Mouse (Mus musculus): ENCODE measurements around the gene Efl1. TPM values are rescaled to one million over a fixed set of nuclear protein-coding genes. Genes with fewer than 3 reads are reported as not detected.

Gene Efl1
- polyA plus RNA-seq, 1 experiment from 2014 or later, result 20.1 TPM

DNA sequence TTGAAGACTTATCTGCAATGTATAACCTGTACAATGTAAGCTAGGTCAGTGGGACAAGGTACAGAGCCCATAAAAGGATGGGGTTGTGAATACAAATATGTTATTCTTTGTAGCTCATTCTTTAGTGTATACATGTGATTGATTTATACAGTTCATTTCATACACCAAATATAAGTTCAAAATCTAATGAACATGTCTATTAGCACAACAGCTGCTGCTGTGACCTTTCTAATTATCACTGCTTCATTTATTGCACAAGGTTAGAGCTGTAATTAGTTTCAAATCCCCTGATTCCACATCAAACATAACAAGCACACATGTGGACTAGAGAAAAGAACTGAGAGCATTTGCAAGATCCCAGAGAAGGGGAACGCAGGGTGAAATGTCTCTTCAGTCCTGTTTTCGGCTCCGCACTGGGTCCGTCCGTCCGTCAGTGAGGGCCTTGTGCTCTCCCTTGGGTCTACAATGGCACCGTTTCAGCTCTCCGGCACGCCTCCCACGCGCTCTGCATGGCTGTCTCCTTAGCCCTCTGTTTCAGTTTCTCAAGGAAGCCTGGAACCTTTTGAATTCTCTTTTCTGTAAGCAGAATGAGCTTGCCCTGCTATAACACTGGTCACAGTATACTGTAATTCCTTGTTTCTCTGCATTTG is 94.8 kb downstream of the Efl1 start:
- Histone ChIP-seq H3K4me2 (no peak overlapping the region), H3K27me3 (no peaks in the 10 kb centered on the region), H3K4me1 (0 out of 2 replicates have a peak, but pooled peaks cover 4% of the 10 kb centered on the region), H3K36me3 (0 out of 2 replicates have a peak, but pooled peaks cover 8% of the 10 kb centered on the region), H3K4me3 (replicated peaks) (no peak overlapping the region), H3K9me3 (replicated peaks) (no peaks in the 10 kb centered on the region), H3K9ac (no peak overlapping the region), H3K27ac (0 out of 2 replicates have a peak overlapping the region, but pooled peaks have one; percentile 9)
- ATAC-seq (replicated peaks; ENCODE audit: low FRiP score), result 0 out of 2 replicates have a peak, but pooled peaks have one; percentile 22
- WGBS, result 60% methylated on average over 11 of the region's 11 CpGs

DNA sequence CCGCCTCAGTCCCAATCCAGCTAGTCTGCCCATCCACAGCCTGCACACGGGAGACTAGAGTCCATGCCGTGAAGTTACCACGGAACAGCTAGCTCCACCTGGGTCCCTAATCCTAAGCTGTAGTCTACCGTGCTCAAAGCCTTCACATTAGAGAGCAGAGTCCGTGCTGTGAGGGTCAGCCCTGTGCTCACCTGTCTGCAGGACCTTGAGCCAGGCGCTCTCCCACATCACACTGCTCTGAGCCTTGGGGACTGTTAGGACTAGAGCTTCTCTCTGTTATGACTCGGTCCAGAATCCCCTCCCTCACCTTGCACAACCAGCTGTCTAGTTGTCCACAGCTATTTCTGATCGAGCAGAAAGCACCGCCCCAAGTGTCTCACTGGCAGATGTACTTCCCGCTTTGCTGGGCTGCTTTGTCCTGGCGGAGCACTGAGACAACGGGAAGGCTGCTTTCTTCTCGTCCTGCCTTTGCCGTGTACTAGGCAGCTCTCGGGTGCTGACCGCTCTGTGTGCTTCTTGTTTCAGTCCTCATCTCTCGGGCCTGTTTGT is 95.8 kb downstream of the Efl1 start:
- 0 out of 2 replicates have a peak, but pooled peaks cover 4% of the 10 kb centered on the region for H3K4me1 ChIP-seq
- WGBS, result 83% methylated on average over 18 of the region's 18 CpGs

DNA sequence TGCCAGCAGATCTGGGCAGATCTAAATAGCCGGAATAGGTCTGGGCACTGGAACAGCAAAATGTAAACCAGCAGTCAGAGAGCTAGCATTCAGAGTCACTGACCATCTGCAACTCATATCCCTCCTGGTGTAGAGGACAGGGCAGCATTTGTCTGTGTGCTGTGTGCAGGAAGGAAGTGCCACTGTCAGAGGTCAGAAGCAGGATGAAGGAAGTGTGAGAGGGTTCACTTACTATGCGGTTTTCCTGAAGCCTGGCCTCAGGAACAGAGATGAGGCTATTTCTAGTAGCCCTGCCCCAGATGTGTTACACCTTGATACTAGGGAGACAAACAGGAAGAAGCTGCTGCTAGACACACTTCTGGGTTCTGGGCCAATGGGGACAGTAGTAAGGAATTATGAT is 100.4 kb downstream of the Efl1 start:
- H3K9ac ChIP-seq, result no peak overlapping the region
- peaks cover 16% of the 10 kb centered on the region for H3K4me1 ChIP-seq
- ATAC-seq (replicated peaks; ENCODE audit: low FRiP score), result 0 out of 2 replicates have a peak, but pooled peaks have one; percentile 29
- H3K27ac ChIP-seq, result peak overlapping the region; percentile 54; the same call in 1 of the 2 replicates
- WGBS, result 66% methylated on average over 2 of the region's 2 CpGs
- H3K4me2 ChIP-seq, result no peak overlapping the region
- H3K9me3 ChIP-seq (replicated peaks), result no peaks in the 10 kb centered on the region
- H3K27me3 ChIP-seq, result no peaks in the 10 kb centered on the region
- H3K36me3 ChIP-seq, result peaks cover 9% of the 10 kb centered on the region; the same call in 1 of the 2 replicates
- H3K4me3 ChIP-seq (replicated peaks), result no peak overlapping the region

More for the DNA sequence above, 95.8 kb downstream of the Efl1 start:
- no peak overlapping the region for H3K4me2 ChIP-seq
- H3K4me3 ChIP-seq (replicated peaks), result no peak overlapping the region
- no peak overlapping the region for H3K9ac ChIP-seq
- 0 out of 2 replicates have a peak, but pooled peaks cover 8% of the 10 kb centered on the region for H3K36me3 ChIP-seq
- H3K9me3 ChIP-seq (replicated peaks), result no peaks in the 10 kb centered on the region
- ATAC-seq (replicated peaks; ENCODE audit: low FRiP score), result no peak
- 0 out of 2 replicates have a peak overlapping the region, but pooled peaks have one; percentile 18 for H3K27ac ChIP-seq
- H3K27me3 ChIP-seq, result no peaks in the 10 kb centered on the region

DNA sequence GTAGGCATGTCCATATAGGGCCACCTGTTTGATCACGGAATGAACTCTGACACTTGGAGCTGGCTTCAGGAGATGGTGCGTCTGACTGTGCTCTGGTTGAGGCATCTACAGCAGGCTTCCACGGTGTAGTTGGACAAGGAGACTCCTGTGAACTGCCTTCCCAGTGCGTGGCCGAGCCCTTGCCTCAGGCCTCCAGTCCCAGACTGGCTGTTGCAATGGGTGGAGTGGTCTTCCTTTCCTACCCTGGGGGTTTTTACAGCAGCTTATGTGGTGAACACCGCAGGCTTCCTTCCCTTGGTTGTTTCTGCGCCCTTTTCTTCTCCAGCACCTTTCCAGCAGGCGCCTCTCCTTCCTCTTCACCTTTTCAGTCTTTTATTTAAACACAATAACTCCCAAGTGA is 100.8 kb downstream of the Efl1 start:
- Histone ChIP-seq H3K4me2 (no peak overlapping the region), H3K27me3 (no peaks in the 10 kb centered on the region), H3K27ac (peak overlapping the region; percentile 54; the same call in 1 of the 2 replicates), H3K9me3 (replicated peaks) (no peaks in the 10 kb centered on the region), H3K9ac (no peak overlapping the region), H3K36me3 (peaks cover 11% of the 10 kb centered on the region; the same call in 1 of the 2 replicates), H3K4me3 (replicated peaks) (no peak overlapping the region), H3K4me1 (peaks cover 16% of the 10 kb centered on the region)
- WGBS, result 79% methylated on average over 8 of the region's 8 CpGs
- ATAC-seq (replicated peaks; ENCODE audit: low FRiP score), result no peak

DNA sequence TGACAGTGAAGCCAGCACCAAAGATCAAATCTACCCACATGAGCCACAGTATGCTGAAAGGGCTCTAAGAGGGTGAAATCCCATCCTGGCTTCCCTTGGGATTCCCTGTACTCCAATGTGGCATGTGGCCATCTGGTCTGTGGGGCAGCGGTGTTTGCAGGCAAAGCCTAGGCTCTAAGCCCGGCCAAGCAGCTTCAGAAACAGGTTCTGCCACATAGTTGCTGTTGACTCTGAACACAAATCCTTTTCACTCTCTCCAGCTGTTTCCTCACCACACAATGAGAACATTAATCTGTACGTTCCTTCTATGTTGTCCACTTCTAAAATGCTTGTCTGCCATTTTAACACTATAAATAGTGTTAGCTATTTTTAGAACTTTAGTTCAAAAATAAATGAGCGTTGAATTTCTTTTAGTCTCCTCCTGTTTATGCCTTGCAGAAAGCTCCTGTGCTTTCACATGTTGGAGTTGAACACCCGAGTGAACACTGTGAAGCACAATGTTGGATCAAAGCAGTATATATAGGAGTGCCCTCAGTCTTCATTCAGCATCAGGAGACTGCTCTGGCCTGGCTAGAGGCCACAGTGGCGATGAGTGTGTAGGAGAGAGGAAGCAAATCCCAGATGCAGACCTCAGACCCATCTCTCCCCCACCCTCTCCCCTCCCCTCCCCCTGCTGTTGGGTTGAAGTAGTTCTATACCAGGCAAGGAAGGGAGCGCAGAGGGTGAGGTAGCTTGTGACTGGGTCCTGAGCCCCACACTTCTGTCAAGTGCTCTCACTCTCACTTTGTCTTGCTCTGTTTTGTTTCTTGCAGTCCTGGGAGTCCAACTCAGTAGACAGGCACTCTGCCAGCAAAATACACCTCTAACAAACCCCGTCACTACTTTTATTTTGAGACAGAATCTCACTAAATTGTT is 104.0 kb downstream of the Efl1 start:
- no peak overlapping the region for H3K4me3 ChIP-seq (replicated peaks)
- H3K4me1 ChIP-seq, result peaks cover 16% of the 10 kb centered on the region
- no peak overlapping the region for H3K9ac ChIP-seq
- H3K27me3 ChIP-seq, result no peaks in the 10 kb centered on the region
- H3K4me2 ChIP-seq, result peak overlapping the region; percentile 2; the same call in 1 of the 2 replicates
- peak overlapping the region; percentile 82 for H3K27ac ChIP-seq
- ATAC-seq (replicated peaks; ENCODE audit: low FRiP score), result peak; percentile 54; the same call in 1 of the 2 replicates
- H3K36me3 ChIP-seq, result peaks cover 13% of the 10 kb centered on the region; the same call in 1 of the 2 replicates
- H3K9me3 ChIP-seq (replicated peaks), result no peaks in the 10 kb centered on the region
- WGBS, result 55% methylated on average over 8 of the region's 8 CpGs

DNA sequence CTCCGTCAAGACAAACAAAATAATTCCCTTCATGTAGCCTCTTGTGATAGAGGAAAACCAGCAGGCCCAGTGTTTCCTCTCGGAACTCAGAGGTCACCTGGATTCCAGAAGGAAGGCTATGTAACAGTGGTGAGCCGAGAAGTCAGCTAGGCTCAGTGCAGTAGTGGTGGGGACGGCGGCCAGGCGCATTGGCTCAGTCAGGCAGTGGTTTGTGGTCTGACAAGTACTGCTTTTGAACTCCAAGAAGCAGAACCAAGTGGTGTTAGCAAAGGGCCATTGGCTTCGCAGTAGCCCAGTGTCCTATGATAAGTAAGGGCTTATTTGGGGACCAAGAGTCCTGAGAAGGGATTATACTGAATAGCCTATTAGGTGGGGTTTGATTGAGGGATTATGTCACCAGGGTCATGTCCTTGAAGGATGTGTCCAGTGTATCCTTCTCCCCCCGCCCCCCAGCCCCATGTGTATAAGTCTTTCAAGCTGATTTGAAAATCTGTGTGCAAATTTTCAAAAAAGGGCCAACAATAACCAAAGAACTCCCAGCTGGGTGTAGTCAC is 107.3 kb downstream of the Efl1 start:
- Histone ChIP-seq H3K4me3 (replicated peaks) (no peak overlapping the region), H3K27ac (no peak overlapping the region), H3K9me3 (replicated peaks) (no peaks in the 10 kb centered on the region), H3K4me2 (no peak overlapping the region), H3K4me1 (peaks cover 16% of the 10 kb centered on the region), H3K27me3 (no peaks in the 10 kb centered on the region), H3K36me3 (peaks cover 14% of the 10 kb centered on the region; the same call in 1 of the 2 replicates), H3K9ac (no peak overlapping the region)
- ATAC-seq (replicated peaks; ENCODE audit: low FRiP score), result no peak; the same call in 1 of the 2 replicates
- WGBS, result 77% methylated on average over 8 of the region's 8 CpGs

DNA sequence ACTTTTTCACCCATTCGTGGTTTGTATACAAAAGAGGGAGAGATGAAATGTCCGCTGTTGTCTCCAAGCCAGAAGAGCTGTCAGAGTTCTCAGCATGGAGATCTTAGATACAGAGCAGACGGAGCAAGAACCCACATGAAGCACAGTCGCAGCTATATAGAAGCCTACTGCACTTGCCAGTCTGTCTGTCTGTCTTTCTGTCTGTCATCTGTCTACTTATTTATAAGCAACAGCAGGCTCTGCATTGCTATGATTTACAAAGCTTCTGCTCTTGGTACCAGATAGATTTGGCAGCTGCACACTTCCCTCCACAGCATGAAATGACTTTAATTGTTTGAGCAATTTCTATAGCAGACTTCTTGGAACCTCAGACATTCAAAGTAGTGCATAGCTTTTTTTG is 110.1 kb downstream of the Efl1 start:
- Histone ChIP-seq H3K9ac (no peak overlapping the region), H3K27ac (no peak overlapping the region), H3K4me2 (no peak overlapping the region), H3K9me3 (replicated peaks) (no peaks in the 10 kb centered on the region), H3K4me3 (replicated peaks) (no peak overlapping the region), H3K36me3 (peaks cover 29% of the 10 kb centered on the region), H3K4me1 (0 out of 2 replicates have a peak, but pooled peaks cover under 1% of the 10 kb centered on the region), H3K27me3 (no peaks in the 10 kb centered on the region)
- WGBS, result 90% methylated on average over 4 of the region's 4 CpGs
- ATAC-seq (replicated peaks; ENCODE audit: low FRiP score), result no peak

DNA sequence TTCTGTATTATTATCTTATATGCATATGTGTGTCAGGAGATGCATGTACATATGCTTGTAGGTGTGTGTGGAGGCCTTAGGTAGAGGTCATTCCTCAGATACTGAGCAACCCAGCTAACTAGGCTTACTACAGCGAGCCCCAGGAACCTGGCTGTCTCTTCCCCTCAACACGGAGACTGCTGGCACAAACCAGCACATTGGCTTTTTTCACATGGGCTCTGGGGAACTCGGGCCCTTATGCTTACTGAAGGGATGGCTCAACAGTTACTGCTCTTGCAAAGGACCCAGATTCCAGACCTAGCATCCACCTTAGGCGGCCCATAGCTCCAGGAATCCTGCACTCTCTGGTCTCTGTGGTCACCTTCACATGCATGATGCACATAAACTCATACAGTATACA is 110.7 kb downstream of the Efl1 start:
- no peak overlapping the region for H3K27ac ChIP-seq
- 88% methylated on average over 4 of the region's 4 CpGs for WGBS
- no peak overlapping the region for H3K4me2 ChIP-seq
- ATAC-seq (replicated peaks; ENCODE audit: low FRiP score), result no peak
- H3K4me3 ChIP-seq (replicated peaks), result no peak overlapping the region
- peaks cover 28% of the 10 kb centered on the region for H3K36me3 ChIP-seq
- H3K9ac ChIP-seq, result no peak overlapping the region
- H3K4me1 ChIP-seq, result no peaks in the 10 kb centered on the region
- no peaks in the 10 kb centered on the region for H3K9me3 ChIP-seq (replicated peaks)
- H3K27me3 ChIP-seq, result no peaks in the 10 kb centered on the region

DNA sequence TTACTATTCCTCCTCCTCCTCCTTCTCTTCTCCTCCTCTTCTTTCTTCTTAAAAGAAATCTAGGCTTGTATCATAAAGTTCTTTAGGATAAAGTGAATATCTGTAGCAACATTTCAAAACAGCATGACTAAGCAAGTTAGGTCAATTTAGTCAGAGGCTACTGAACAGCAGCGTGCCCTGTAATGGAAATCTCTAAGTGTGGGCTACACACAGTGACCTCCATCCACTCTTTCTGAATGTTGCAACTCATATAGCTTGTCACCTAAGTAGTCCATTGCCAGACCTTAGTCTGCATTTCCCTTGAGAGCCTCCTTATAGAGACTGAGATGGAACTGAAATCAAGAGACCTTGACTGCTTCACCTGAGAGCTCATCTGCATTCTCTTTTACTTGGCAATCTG is 116.5 kb downstream of the Efl1 start:
- no peak overlapping the region for H3K4me2 ChIP-seq
- no peak for ATAC-seq (replicated peaks; ENCODE audit: low FRiP score)
- peaks cover 22% of the 10 kb centered on the region for H3K36me3 ChIP-seq
- no peak overlapping the region for H3K4me3 ChIP-seq (replicated peaks)
- H3K9ac ChIP-seq, result no peak overlapping the region
- no peaks in the 10 kb centered on the region for H3K4me1 ChIP-seq
- H3K27ac ChIP-seq, result no peak overlapping the region
- no peaks in the 10 kb centered on the region for H3K27me3 ChIP-seq
- 80% methylated on average over 1 of the region's 1 CpGs for WGBS
- no peaks in the 10 kb centered on the region for H3K9me3 ChIP-seq (replicated peaks)

DNA sequence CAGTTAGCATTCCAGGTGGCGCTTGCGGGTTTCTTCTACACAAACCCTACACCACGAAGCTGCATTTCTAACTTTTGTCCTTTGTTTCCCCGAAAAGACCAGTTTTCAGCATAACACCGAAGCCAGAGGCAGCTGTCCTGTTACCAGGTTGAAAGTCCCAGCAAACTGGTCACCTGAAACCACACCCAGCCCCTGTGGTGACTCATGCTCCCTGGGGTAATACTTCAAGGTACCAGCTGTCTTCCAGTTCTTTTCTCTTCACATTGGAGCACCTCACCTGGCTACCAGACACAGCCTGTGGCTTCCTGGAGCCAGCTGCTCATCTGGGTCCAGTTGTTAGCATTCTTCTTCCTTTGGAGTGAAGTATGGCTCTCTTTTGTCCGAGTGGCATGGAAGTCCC is 118.2 kb downstream of the Efl1 start:
- no peaks in the 10 kb centered on the region for H3K27me3 ChIP-seq
- no peaks in the 10 kb centered on the region for H3K4me1 ChIP-seq
- peaks cover 17% of the 10 kb centered on the region for H3K36me3 ChIP-seq
- no peak overlapping the region for H3K9ac ChIP-seq
- no peak for ATAC-seq (replicated peaks; ENCODE audit: low FRiP score)
- H3K4me3 ChIP-seq (replicated peaks), result no peak overlapping the region
- H3K9me3 ChIP-seq (replicated peaks), result no peaks in the 10 kb centered on the region
- no peak overlapping the region for H3K4me2 ChIP-seq
- WGBS, result 85% methylated on average over 6 of the region's 6 CpGs
- H3K27ac ChIP-seq, result no peak overlapping the region

DNA sequence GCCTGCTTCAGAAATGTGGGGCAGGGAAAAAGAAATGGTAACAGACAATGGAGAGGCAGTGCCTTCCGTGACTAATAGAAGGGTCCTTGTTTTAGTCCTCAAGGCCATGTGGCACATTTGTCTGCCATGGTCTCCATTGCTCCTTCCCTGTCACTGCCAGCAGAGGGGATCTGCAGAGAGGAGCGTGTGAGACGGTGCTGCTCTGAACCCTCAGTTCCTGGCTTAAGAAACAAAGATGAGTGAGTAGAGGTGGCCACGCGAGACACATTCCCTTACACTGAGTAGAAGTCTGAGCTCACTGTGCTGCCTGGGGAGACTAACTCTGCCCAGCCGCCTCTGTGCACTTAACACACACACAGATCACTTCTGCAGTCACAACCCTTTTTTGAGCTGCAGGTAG is 121.8 kb downstream of the Efl1 start:
- 63% methylated on average over 6 of the region's 6 CpGs for WGBS
- ATAC-seq (replicated peaks; ENCODE audit: low FRiP score), result no peak
- no peaks in the 10 kb centered on the region for H3K9me3 ChIP-seq (replicated peaks)

More for the DNA sequence above, 121.8 kb downstream of the Efl1 start:
- peaks cover 12% of the 10 kb centered on the region for H3K4me1 ChIP-seq
- no peak overlapping the region for H3K4me3 ChIP-seq (replicated peaks)
- H3K27ac ChIP-seq, result no peak overlapping the region
- H3K36me3 ChIP-seq, result no peaks in the 10 kb centered on the region
- H3K4me2 ChIP-seq, result no peak overlapping the region
- no peak overlapping the region for H3K9ac ChIP-seq
- H3K27me3 ChIP-seq, result no peaks in the 10 kb centered on the region

Measured in kidney, embryonic 15.5 days (tissue).